Mouse (Mus musculus): ENCODE data around the gene Actbl2.

Actbl2 gene

GRCm38 (mm10) chr13:111254713-111255112, at the start of gene Actbl2:
Gene Actbl2 (plus strand): TSS chr13:111255013.
- no peak for DNase-seq (ENCODE audit: low spot score)

- DNase-seq (ENCODE audit: low spot score): no peak
These were observed 44.0 kb upstream of the Actbl2 start for GRCm38 (mm10) chr13:111210649-111211378.

- no peak for DNase-seq (ENCODE audit: low spot score)
These were observed 26.0 kb upstream of the Actbl2 start for GRCm38 (mm10) chr13:111228768-111229167.

GRCm38 (mm10) chr13:111229541-111229940, 25.3 kb upstream of the Actbl2 start:
- DNase-seq (ENCODE audit: low spot score): no peak

- no peak for DNase-seq (ENCODE audit: low spot score)
These were observed 22.4 kb upstream of the Actbl2 start for GRCm38 (mm10) chr13:111232416-111232815.

GRCm38 (mm10) chr13:111233356-111233755, 21.5 kb upstream of the Actbl2 start:
- DNase-seq (ENCODE audit: low spot score): no peak

GRCm38 (mm10) chr13:111234573-111234972, 20.2 kb upstream of the Actbl2 start:
- DNase-seq (ENCODE audit: low spot score): no peak

GRCm38 (mm10) chr13:111235719-111236166, 19.1 kb upstream of the Actbl2 start:
- DNase-seq (ENCODE audit: low spot score): no peak

- DNase-seq (ENCODE audit: low spot score): no peak
These were observed 18.4 kb upstream of the Actbl2 start for GRCm38 (mm10) chr13:111236461-111236864.

GRCm38 (mm10) chr13:111237296-111237695, 17.5 kb upstream of the Actbl2 start:
- DNase-seq (ENCODE audit: low spot score): no peak

- DNase-seq (ENCODE audit: low spot score): peak; percentile 10
These were observed 16.8 kb upstream of the Actbl2 start for GRCm38 (mm10) chr13:111237865-111238465.

GRCm38 (mm10) chr13:111251106-111251505, 3.7 kb upstream of the Actbl2 start:
- DNase-seq (ENCODE audit: low spot score): no peak

GRCm38 (mm10) chr13:111251795-111252194, 3.0 kb upstream of the Actbl2 start:
- no peak for DNase-seq (ENCODE audit: low spot score)

GRCm38 (mm10) chr13:111258016-111258415, 3.2 kb downstream of the Actbl2 start:
- DNase-seq (ENCODE audit: low spot score): no peak

- no peak for DNase-seq (ENCODE audit: low spot score)
These were observed 3.7 kb downstream of the Actbl2 start for GRCm38 (mm10) chr13:111258424-111259092.

- no peak for DNase-seq (ENCODE audit: low spot score)
These were observed 4.3 kb downstream of the Actbl2 start for GRCm38 (mm10) chr13:111259093-111259491.

GRCm38 (mm10) chr13:111259711-111260110, 4.9 kb downstream of the Actbl2 start:
- DNase-seq (ENCODE audit: low spot score): no peak

GRCm38 (mm10) chr13:111263186-111263585, 8.4 kb downstream of the Actbl2 start:
- DNase-seq (ENCODE audit: low spot score): no peak

- no peak for DNase-seq (ENCODE audit: low spot score)
These were observed 8.9 kb downstream of the Actbl2 start for GRCm38 (mm10) chr13:111263758-111264157.

GRCm38 (mm10) chr13:111265231-111266000, 10.6 kb downstream of the Actbl2 start:
- DNase-seq (ENCODE audit: low spot score): no peak

GRCm38 (mm10) chr13:111266855-111267254, 12.0 kb downstream of the Actbl2 start:
- no peak for DNase-seq (ENCODE audit: low spot score)

- no peak for DNase-seq (ENCODE audit: low spot score)
These were observed 14.2 kb downstream of the Actbl2 start for GRCm38 (mm10) chr13:111268992-111269391.
